In the genomic region with DNA sequence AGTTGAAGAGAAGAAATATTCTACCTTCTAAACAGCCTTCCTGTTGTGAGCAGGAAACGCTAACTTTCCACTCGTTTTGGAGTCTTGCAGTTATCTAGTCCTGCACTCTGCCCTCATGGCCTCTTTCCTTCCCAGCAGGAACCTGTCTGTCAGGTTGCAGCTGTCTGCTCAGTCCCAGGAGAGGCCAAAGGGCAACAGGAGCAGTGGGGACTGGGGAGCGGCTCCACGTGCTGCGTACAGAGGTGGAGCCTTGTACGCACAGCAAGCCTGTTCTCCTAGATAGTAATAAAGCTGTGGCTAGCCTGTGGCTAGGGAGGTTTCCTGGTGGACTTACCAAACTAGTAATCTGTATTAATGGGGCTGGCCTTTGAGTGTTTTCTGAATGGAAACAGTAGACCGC, we compare ENCODE assay signal across 9 mouse cellular contexts. TPM values are rescaled to one million over a fixed set of nuclear protein-coding genes. Genes with fewer than 3 reads are reported as not detected.
DNase-seq lines count a peak whose midpoint lies in the region; ATAC-seq lines count a peak whose summit lies in the region.
"Had no signal": no experiment of that assay in that cellular context is flagged by ENCODE, and none has a peak within 500 bp of the region (broad histone marks: within the 10 kb centered on the region; RNA-seq: fewer than 3 reads in every experiment).

No protein-coding gene starts in this region.

- H3K4me3 ChIP-seq in heart, embryonic 16.5 days (ENCODE audit: low read length): no peak overlapping the region
- no peak overlapping the region for H3K4me3 ChIP-seq in brown adipose tissue, adult 24 weeks (ENCODE audit: insufficient read depth, low read depth, low read length)
- H3K4me3 ChIP-seq in kidney, embryonic 14.5 days (ENCODE audit: low read length): no peak overlapping the region
- peak overlapping the region; percentile 62 for H3K4me3 ChIP-seq in megakaryocyte, embryonic 14.5 days (replicated peaks)
- H3K4me3 ChIP-seq: lung, embryonic 15.5 days had no signal

- peaks cover 3% of the 10 kb centered on the region; the same call in 1 of the 2 replicates for H3K4me1 ChIP-seq in heart, embryonic 16.5 days (ENCODE audit: control insufficient read depth, insufficient read depth, low read length)
- H3K4me1 ChIP-seq in brown adipose tissue, adult 24 weeks (ENCODE audit: control insufficient read depth, insufficient read depth, insufficient read length, low read length): peaks cover 6% of the 10 kb centered on the region
- H3K4me1 ChIP-seq in kidney, embryonic 14.5 days (ENCODE audit: control insufficient read depth, insufficient read depth, low read length): peaks cover 9% of the 10 kb centered on the region; the same call in 1 of the 2 replicates
- H3K4me1 ChIP-seq in megakaryocyte, embryonic 14.5 days: peaks cover 99% of the 10 kb centered on the region

- H3K9ac ChIP-seq in heart, embryonic 16.5 days (ENCODE audit: low read length): no peak overlapping the region
- H3K9ac ChIP-seq in kidney, embryonic 14.5 days (ENCODE audit: low read depth, low read length): no peak overlapping the region
- H3K9ac ChIP-seq: lung, embryonic 15.5 days had no signal

- 34% methylated on average over 7 of the region's 7 CpGs for WGBS in heart, embryonic 16.5 days
- 18% methylated on average over 7 of the region's 7 CpGs for whole genome bisulfite sequencing in kidney, embryonic 14.5 days

- no peaks in the 10 kb centered on the region for H3K9me3 ChIP-seq in heart, embryonic 16.5 days (replicated peaks; ENCODE audit: control insufficient read depth, low read length)
- H3K9me3 ChIP-seq in kidney, embryonic 14.5 days (ENCODE audit: control insufficient read depth, low read length): no peaks in the 10 kb centered on the region
- no peaks in the 10 kb centered on the region for H3K9me3 ChIP-seq in megakaryocyte, embryonic 14.5 days
- H3K9me3 ChIP-seq: lung, embryonic 15.5 days had no signal

- H3K27ac ChIP-seq in heart, embryonic 16.5 days (ENCODE audit: low read length): peak overlapping the region; percentile 24; the same call in 1 of the 2 replicates
- peak overlapping the region; percentile 44 for H3K27ac ChIP-seq in brown adipose tissue, adult 24 weeks (replicated peaks; ENCODE audit: low read depth, low read length)
- peak overlapping the region; percentile 70 for H3K27ac ChIP-seq in kidney, embryonic 14.5 days (ENCODE audit: low read depth, low read length)
- H3K27ac ChIP-seq: lung, embryonic 15.5 days had no signal

- no peaks in the 10 kb centered on the region for H3K27me3 ChIP-seq in heart, embryonic 16.5 days (ENCODE audit: control insufficient read depth, insufficient read depth, low read length)
- H3K27me3 ChIP-seq in kidney, embryonic 14.5 days (ENCODE audit: control insufficient read depth, insufficient read depth, low read length): no peaks in the 10 kb centered on the region
- H3K27me3 ChIP-seq in megakaryocyte, embryonic 14.5 days (replicated peaks): no peaks in the 10 kb centered on the region
- H3K27me3 ChIP-seq: lung, embryonic 15.5 days had no signal

- ATAC-seq in heart, embryonic 16.5 days (replicated peaks; ENCODE audit: extremely low read depth, insufficient read depth, low FRiP score): 0 out of 2 replicates have a peak, but pooled peaks have one; percentile 33
- ATAC-seq in kidney, embryonic 14.5 days (ENCODE audit: low FRiP score, low TSS enrichment): peak; percentile 67

- peaks cover 7% of the 10 kb centered on the region for H3K36me3 ChIP-seq in heart, embryonic 16.5 days (ENCODE audit: control insufficient read depth, insufficient read depth)
- peaks cover 20% of the 10 kb centered on the region; the same call in 1 of the 2 replicates for H3K36me3 ChIP-seq in kidney, embryonic 14.5 days (ENCODE audit: control insufficient read depth, insufficient read depth, low read length)
- H3K36me3 ChIP-seq in megakaryocyte, embryonic 14.5 days (replicated peaks; ENCODE audit: low read length): peaks cover 78% of the 10 kb centered on the region

- H3K4me2 ChIP-seq in heart, embryonic 16.5 days (ENCODE audit: low read depth, low read length): no peak overlapping the region
- H3K4me2 ChIP-seq in kidney, embryonic 14.5 days (replicated peaks; ENCODE audit: low read depth, low read length): no peak overlapping the region
- H3K4me2 ChIP-seq: lung, embryonic 15.5 days had no signal

- DNase-seq in heart, adult 9 months (ENCODE audit: low spot score in 2 of 2): no peak
- DNase-seq in cerebellum, postnatal 36 days: no peak
- DNase-seq in layer of hippocampus, adult 8-10 months (ENCODE audit: low spot score in 2 of 2): no peak
- DNase-seq in right cerebral cortex, postnatal 10 days (ENCODE audit: low spot score in 2 of 2): no peak

RNA-seq across cellular contexts. Expression of a gene that starts 48.0 kb away (rescaled TPM):
- polyA plus RNA-seq in heart, embryonic 16.5 days (2015; fragmentation: Nextera tagmentation; extraction: Ambion mirVana): 4.2 and 5.3 TPM in 2 replicates
- polyA plus RNA-seq in brown adipose tissue, adult 24 weeks (2012; ENCODE audit: insufficient read depth, insufficient read length, missing spikeins): 5.0 and 8.3 TPM in 2 replicates
- polyA plus RNA-seq in kidney, embryonic 14.5 days (2014; fragmentation: Nextera tagmentation; extraction: Ambion mirVana): 2.9 and 4.3 TPM in 2 replicates
- polyA plus RNA-seq in megakaryocyte, embryonic 14.5 days (2012; ENCODE audit: insufficient read depth, low replicate concordance): 4.1 and 4.3 TPM in 2 replicates
- 10 to 100 TPM; 61.3 to 82.7 (median 71.8) TPM for total RNA-seq in layer of hippocampus, adult 8-10 months (2022)

RNA-seq across cellular contexts. Expression of a gene that starts 52.0 kb away (rescaled TPM):
- polyA plus RNA-seq in heart, embryonic 16.5 days (2015; fragmentation: Nextera tagmentation; extraction: Ambion mirVana): 19.4 and 20.9 TPM in 2 replicates
- 45.2 and 49.4 TPM in 2 replicates for polyA plus RNA-seq in brown adipose tissue, adult 24 weeks (2012; ENCODE audit: insufficient read depth, insufficient read length, missing spikeins)
- polyA plus RNA-seq in kidney, embryonic 14.5 days (2014; fragmentation: Nextera tagmentation; extraction: Ambion mirVana): 27.6 and 44.5 TPM in 2 replicates
- 35.2 and 38.7 TPM in 2 replicates for polyA plus RNA-seq in megakaryocyte, embryonic 14.5 days (2012; ENCODE audit: insufficient read depth, low replicate concordance)
- 10 to 100 TPM; 15.0 to 16.8 (median 15.5) TPM for total RNA-seq in layer of hippocampus, adult 8-10 months (2022)
